Mouse (Mus musculus) cerebellum, adult 8-10 months (tissue): Measurements from ENCODE around the gene Sft2d2.

Experiments used
- DNase-seq: peaks from one replicate; pipeline ENCODE4 v3.0.0; 2022

Gene Sft2d2

GRCm38 (mm10) chr1:165190068-165190467 lies 4.2 kb downstream of the Sft2d2 start:
- DNase-seq, result no peak

- DNase-seq, result no peak
Measured at GRCm38 (mm10) chr1:165188806-165189580, 5.2 kb downstream of the Sft2d2 start.

- DNase-seq, result no peak
Measured at GRCm38 (mm10) chr1:165187357-165187756, 6.9 kb downstream of the Sft2d2 start.

- no peak for DNase-seq
Measured at GRCm38 (mm10) chr1:165186491-165186890, 7.7 kb downstream of the Sft2d2 start.

- no peak for DNase-seq
Measured at GRCm38 (mm10) chr1:165185116-165185515, 9.1 kb downstream of the Sft2d2 start.

- no peak for DNase-seq
Measured at GRCm38 (mm10) chr1:165184178-165184577, 10.1 kb downstream of the Sft2d2 start.

- DNase-seq, result no peak
Measured at GRCm38 (mm10) chr1:165183400-165183799, 10.8 kb downstream of the Sft2d2 start.

GRCm38 (mm10) chr1:165179321-165179720 lies 14.9 kb downstream of the Sft2d2 start:
- DNase-seq, result no peak

- DNase-seq, result no peak
Measured at GRCm38 (mm10) chr1:165178075-165178474, 16.2 kb downstream of the Sft2d2 start.

GRCm38 (mm10) chr1:165174059-165174616 lies 20.1 kb downstream of the Sft2d2 start:
- no peak for DNase-seq

GRCm38 (mm10) chr1:165171277-165171676 lies 23.0 kb downstream of the Sft2d2 start:
- no peak for DNase-seq

GRCm38 (mm10) chr1:165170157-165170556 lies 24.1 kb downstream of the Sft2d2 start:
- no peak for DNase-seq

GRCm38 (mm10) chr1:165169462-165169861 lies 24.8 kb downstream of the Sft2d2 start:
- no peak for DNase-seq

- DNase-seq, result no peak
Measured at GRCm38 (mm10) chr1:165164920-165165319, 29.3 kb downstream of the Sft2d2 start.

GRCm38 (mm10) chr1:165160723-165161405 lies 33.4 kb downstream of the Sft2d2 start, which contains the start of gene Tbx19:
Gene Tbx19, minus strand, starts transcription at chr1:165160773.
- DNase-seq, result no peak

GRCm38 (mm10) chr1:165158841-165159240 lies 35.4 kb downstream of the Sft2d2 start:
- DNase-seq, result no peak

GRCm38 (mm10) chr1:165154162-165154561 lies 40.1 kb downstream of the Sft2d2 start:
- DNase-seq, result no peak

- DNase-seq, result no peak
Measured at GRCm38 (mm10) chr1:165151216-165151615, 43.0 kb downstream of the Sft2d2 start.

- DNase-seq, result no peak
Measured at GRCm38 (mm10) chr1:165142343-165142916, 51.8 kb downstream of the Sft2d2 start.

GRCm38 (mm10) chr1:165140227-165140626 lies 54.0 kb downstream of the Sft2d2 start:
- DNase-seq, result no peak

- no peak for DNase-seq
Measured at GRCm38 (mm10) chr1:165133858-165134257, 60.4 kb downstream of the Sft2d2 start.

- DNase-seq, result no peak
Measured at GRCm38 (mm10) chr1:165133279-165133678, 61.0 kb downstream of the Sft2d2 start.

GRCm38 (mm10) chr1:165132187-165132877 lies 61.9 kb downstream of the Sft2d2 start:
- peak; percentile 65 for DNase-seq
